Mouse (Mus musculus): ENCODE measurements at regions not wholly inside any gene's neighbourhood (a gene's known extent, or its start where the extent isn't known, plus 50 kb on each side); places are given as distances from the start of the nearest gene placed in this dataset.

DNA sequence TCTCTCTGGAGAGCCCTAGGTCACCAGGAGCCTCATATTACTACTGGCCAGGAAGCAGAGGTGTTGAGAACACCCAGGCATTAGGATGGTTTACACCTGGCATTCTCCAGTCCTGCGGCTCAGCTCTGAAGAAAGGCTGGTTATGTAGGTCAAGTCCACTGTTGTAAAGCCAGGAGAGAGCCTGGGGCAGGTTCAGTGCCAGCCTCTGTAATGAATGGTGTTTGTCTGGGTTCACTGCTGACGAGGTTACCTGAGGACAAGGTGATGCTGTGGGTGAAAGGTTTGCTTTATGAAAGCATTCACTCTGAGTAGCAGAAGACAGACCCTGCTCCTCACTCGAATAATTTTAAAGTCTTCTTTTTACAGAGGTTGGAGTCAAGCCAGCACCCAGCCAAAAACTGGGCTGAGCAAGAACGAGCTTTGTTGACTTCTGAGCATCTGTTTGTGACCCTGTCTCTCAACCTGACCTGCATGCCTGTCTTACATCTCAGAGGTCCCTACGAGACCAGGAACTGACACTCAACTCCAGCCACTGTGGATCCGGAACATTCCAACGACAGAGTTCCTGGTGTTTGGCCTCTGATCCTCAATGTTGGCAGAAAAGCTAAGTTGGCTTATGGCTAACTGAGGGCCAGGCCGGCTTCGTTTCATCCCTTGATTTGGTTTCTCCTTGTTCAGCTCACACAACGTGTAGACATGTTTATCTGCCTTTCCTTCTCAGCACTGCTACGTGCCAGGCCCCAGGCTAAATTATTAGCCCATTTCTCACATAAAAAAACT lies 327.0 kb downstream of the Zfp706 start:
- no peak for ATAC-seq (replicated peaks; ENCODE audit: low FRiP score, low TSS enrichment, poor library complexity, severe bottlenecking)

DNA sequence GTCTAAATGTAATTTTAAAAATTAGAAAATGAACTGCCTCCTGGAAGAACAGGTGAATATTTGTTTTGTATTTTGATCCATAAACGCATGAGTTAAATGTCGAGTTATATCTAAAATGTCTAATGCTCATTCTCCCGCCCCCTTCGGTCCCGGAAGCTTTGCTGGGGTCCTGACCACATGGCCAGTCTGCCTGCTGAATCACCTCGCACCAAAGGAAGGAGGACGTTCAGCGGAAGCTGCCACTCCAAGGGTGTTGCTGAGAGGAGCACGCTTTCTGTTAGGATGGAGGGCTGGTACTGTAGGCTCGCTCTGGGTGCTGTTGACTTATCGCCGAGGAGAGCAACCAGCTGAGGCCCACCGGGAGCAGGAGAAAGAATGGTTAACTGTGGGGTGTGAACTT lies 328.0 kb downstream of the Zfp706 start:
- ATAC-seq (replicated peaks; ENCODE audit: low FRiP score, low TSS enrichment, poor library complexity, severe bottlenecking) = no peak

DNA sequence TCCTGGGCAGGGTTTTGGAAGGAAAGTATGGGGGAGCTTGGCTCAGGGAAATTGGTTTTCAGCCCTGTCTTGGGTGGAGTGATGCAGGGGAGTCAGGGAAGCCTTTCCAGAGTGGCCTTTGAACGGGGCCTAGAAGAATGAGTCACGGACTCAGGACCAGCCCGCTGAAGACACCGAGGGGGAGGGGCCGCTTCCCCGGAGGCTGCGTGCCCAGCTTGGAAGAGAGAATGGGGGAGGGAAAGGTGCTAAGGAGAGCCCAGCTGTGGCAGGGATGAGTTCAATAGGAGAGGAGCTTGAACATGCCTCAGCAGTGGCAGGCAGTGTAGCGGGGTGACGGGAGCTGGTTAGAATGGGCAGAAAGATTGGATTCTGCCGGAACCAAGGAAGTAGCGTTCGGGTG lies 337.8 kb downstream of the Zfp706 start:
- ATAC-seq (replicated peaks; ENCODE audit: low FRiP score, low TSS enrichment, poor library complexity, severe bottlenecking) = no peak

DNA sequence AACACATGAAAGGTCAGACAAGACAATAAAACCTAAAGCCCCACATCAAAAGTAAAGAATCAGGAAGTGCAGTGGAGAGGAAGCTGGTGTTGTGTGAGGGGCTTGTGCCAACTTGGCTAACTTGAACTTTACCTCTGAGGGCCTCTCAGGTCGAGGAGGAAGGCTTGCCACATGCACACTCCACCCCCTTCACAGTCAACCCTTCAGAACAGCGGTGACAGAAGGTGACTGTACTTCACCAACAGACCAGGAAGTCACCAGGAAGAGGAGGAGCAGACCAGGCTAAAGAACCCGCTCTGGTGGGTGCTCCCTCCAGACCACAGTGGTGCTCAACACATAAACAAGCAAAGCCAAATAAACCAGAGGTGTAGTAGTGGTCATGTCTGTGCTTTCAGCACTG lies 341.0 kb downstream of the Zfp706 start:
- ATAC-seq (replicated peaks; ENCODE audit: low FRiP score, low TSS enrichment, poor library complexity, severe bottlenecking) = no peak

DNA sequence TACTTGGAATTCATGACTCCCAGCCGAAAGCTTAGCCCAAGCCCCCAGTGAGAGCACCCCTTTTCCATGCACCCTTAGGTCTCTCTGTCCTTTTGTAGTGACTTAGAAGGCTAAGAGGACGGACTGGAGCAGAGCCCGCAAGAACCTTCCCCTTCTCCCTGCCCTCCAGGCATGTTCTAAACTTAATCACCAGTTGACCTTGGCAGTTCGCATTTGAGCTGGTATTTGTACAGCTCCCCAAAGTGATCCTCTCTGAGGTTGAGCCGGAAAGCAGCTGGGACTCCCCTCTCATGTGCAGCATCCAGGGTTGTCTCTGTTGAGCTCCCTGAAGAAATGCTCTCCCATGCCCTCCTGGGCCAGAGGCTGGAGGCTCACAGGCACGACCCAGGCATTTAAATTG lies 343.2 kb downstream of the Zfp706 start:
- no peak for ATAC-seq (replicated peaks; ENCODE audit: low FRiP score, low TSS enrichment, poor library complexity, severe bottlenecking)

DNA sequence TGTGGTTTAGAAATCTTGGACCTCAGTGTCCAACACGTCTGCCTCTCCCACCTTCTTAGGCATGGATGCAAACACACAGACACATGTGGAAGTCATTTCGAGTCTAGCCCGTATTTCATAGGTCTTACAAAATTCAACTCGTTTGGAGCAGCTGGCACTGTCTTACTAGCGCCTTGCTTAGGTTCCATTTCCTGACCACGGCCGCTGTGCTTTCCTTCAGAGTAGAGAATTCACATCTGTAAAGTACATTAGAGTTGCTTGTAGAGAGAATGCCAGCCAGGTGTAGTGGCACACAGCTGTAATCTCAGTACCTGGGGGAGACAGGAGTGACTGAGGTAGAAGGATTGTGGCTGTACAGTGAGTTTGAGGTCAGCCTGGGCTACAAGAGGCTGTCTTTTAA lies 346.6 kb downstream of the Zfp706 start:
- no peak for ATAC-seq (replicated peaks; ENCODE audit: low FRiP score, low TSS enrichment, poor library complexity, severe bottlenecking)

Measured in megakaryocyte-erythroid progenitor cell, adult 5-6 weeks (primary cell).